Mouse (Mus musculus): ENCODE results near the gene Crybb1.
A peak's percentile ranks its signal among the peaks of the same experiment; 100 is the strongest.

DNA sequence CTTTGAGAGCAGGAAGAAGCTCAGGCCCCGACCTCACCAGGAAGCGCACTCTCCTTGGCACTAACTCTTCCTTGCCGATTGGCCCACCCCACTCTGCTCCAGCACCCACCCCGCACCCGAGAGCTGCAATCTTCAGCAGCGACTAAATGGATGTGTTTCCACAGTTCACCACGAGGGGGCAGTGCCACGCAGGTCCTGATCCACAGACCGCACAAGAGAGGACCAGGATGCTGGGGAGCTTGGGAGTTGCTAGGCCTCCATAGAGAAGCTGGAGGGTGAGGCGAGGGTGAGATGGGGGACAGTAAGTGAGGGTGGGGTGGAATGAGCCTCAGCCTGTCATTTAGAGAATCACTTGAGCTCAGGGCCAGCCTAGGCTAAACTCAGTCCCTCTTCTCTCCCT lies 14.9 kb upstream of the Crybb1 start:
- no peak for TF ChIP-seq USF1 (IDR thresholded peaks at IDR 0.05; ENCODE audit: low read depth)
- peak; percentile 79 for TF ChIP-seq CTCF (IDR thresholded peaks at IDR 0.05; ENCODE audit: control insufficient read depth, insufficient read depth, insufficient read length)
- no peak for TF ChIP-seq MAX (IDR thresholded peaks at IDR 0.05)

Measured in C2C12 (cell line).